Mouse (Mus musculus) ES-E14 (cell line): ENCODE measurements around the gene Cnst. TPM values are rescaled to one million over a fixed set of nuclear protein-coding genes. Genes with fewer than 3 reads are reported as not detected.
A peak's percentile ranks its signal among the peaks of the same experiment; 100 is the strongest.

ENCODE experiments used
- DNase-seq: peaks from one replicate; pipeline ENCODE4 v3.0.0-alpha.2; 2013; ENCODE audit warnings: low read depth, low spot score
- H3K27ac ChIP-seq: 2 replicates; pipeline ENCODE4 v1.5.1; 2012; ENCODE audit warnings: low read depth, mild to moderate bottlenecking, low read length, moderate library complexity, mixed read lengths; ENCODE audit not compliant: poor library complexity, insufficient read depth, severe bottlenecking
- H3K36me3 ChIP-seq: 2 replicates; pipeline ENCODE4 v1.6.1; 2012; ENCODE audit warnings: mild to moderate bottlenecking, low read length, moderate library complexity, mixed read lengths; ENCODE audit not compliant: control insufficient read depth, poor library complexity, insufficient read depth, severe bottlenecking
- H3K4me1 ChIP-seq, 2 experiments: fragments of 150-350 bp in 1 of 2; sonication (generic) in 1 of 2; 2 replicates each; pipeline ENCODE4 v1.6.1; 2012; ENCODE audit warnings: low read length in 2 of 2, mild to moderate bottlenecking in 1 of 2, mixed read lengths in 1 of 2; ENCODE audit not compliant: control insufficient read depth in 2 of 2, insufficient read depth in 2 of 2, poor library complexity in 1 of 2
- H3K4me3 ChIP-seq, 2 experiments: fragments of 150-350 bp in 1 of 2; sonication (generic) in 1 of 2; 2 replicates each; pipeline ENCODE4 v1.5.1; 2012; ENCODE audit warnings: low read length in 2 of 2, low read depth in 1 of 2, mild to moderate bottlenecking in 1 of 2, mixed read lengths in 1 of 2; ENCODE audit not compliant: insufficient read depth in 1 of 2, poor library complexity in 1 of 2, severe bottlenecking in 1 of 2
- H3K9ac ChIP-seq: 2 replicates; pipeline ENCODE4 v1.6.1; 2012; ENCODE audit warnings: low read depth, mild to moderate bottlenecking, low read length, mixed read lengths; ENCODE audit not compliant: poor library complexity, insufficient read depth, severe bottlenecking
- H3K9me3 ChIP-seq: fragments of 150-350 bp; sonication (generic); 2 replicates; pipeline ENCODE4 v1.6.1; 2012; ENCODE audit warnings: low read depth, mild to moderate bottlenecking, low read length; ENCODE audit not compliant: control insufficient read depth, insufficient read depth
- CHD2 ChIP-seq: IDR thresholded peaks from 2 replicates; pipeline ENCODE4 v1.6.1; 2014; ENCODE audit warnings: mild to moderate bottlenecking, low read depth, low read length, inconsistent platforms
- HCFC1 ChIP-seq: IDR thresholded peaks from 2 replicates; pipeline ENCODE4 v1.6.1; 2012; ENCODE audit warnings: low read length, inconsistent platforms, borderline replicate concordance; ENCODE audit not compliant: insufficient read depth
- MAFK ChIP-seq: IDR thresholded peaks from 2 replicates; pipeline ENCODE4 v1.6.1; 2014; ENCODE audit warnings: mild to moderate bottlenecking, low read depth, low read length, inconsistent platforms; ENCODE audit not compliant: insufficient read depth
- ZC3H11A ChIP-seq: IDR thresholded peaks from 2 replicates; pipeline ENCODE4 v1.6.1; 2012; ENCODE audit warnings: low read depth, mild to moderate bottlenecking, inconsistent platforms, low read length, borderline replicate concordance
- ZNF384 ChIP-seq: IDR thresholded peaks from 2 replicates; pipeline ENCODE4 v1.6.1; 2012; ENCODE audit warnings: low read depth, low read length, inconsistent platforms
- in situ Hi-C, 2 experiments: fragments of 600-800 bp; cut with MboI; formaldehyde crosslinking; loops; one replicate each; pipeline ENCODE4 v1.15.1; 2025; ENCODE audit warnings: low sequenced_read_pairs in 2 of 2, inconsistent platforms in 1 of 2; ENCODE audit not compliant: unreplicated experiment in 2 of 2
- total RNA-seq: library from RNA; depleted of rRNA; stranded (reverse); fragments of 300-350 nt; gene quantifications from 2 replicates; pipeline ENCODE4 v1.2.3, GENCODE M21; 2012

The Cnst gene
- total RNA-seq, 1 experiment = 12.8 TPM

DNA sequence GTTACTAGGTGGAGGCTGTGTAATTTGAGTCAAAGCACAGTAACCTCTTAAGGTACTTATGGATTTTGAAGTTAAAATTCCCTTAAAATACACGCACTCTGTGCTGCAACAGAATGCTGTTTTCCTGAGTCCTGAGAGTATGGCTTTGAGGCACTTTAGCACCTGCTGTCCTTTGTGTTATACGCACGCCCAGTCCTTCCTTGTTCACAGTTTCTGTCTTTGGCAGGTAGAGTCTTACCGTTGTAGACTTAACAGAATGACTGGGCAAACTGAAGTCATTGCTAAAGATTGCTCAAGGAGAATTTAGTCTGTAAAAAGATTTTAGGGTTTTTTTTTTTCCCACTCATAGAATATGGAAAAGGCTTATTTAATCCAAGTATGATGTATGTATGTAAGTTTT lies 5.8 kb downstream of the Cnst start:
- H3K9me3 ChIP-seq = no peaks in the 10 kb centered on the region
- no peak for DNase-seq
- TF ChIP-seq CHD2 (no peak), ZNF384 (no peak), MAFK (no peak), ZC3H11A (no peak), HCFC1 (no peak)
- no peaks in the 10 kb centered on the region for H3K36me3 ChIP-seq
- in situ Hi-C loops = no loop called here
- peaks cover 0 to 2% of the 10 kb centered on the region in 2 experiments; a peak in 2 of 4 replicates for H3K4me1 ChIP-seq
- H3K27ac ChIP-seq = no peak overlapping the region
- H3K4me3 ChIP-seq = no peak overlapping the region
- H3K9ac ChIP-seq = no peak overlapping the region

DNA sequence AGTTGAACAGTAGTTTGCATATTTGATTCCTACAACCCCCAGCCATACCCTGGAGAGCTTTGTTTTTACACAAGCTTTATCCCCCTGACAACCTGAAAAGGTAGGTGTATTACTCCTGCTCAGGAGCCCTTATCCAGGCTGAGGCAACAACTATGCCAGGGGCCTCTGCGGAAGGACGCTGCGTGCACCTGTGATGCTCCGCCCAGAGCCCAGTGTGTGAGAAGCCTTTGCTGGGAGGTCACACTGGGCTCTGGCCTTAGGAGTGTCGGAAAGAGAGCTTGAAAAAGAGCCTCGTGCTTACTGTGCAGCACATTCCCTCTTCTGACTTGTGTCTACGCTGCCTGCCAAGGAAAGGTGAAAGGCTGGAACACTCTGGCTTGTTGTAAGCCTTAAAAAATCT lies 6.6 kb downstream of the Cnst start:
- DNase-seq = no peak
- TF ChIP-seq HCFC1 = no peak
- in situ Hi-C loops = no loop called here
- Histone ChIP-seq H3K27ac (no peak overlapping the region), H3K4me1 (peaks cover 0 to 2% of the 10 kb centered on the region in 2 experiments; a peak in 1 of 4 replicates), H3K36me3 (no peaks in the 10 kb centered on the region), H3K4me3 (peak overlapping the region in 1 of 2 experiments; percentile 18; a peak in 1 of 4 replicates), H3K9ac (no peak overlapping the region; the same call in 1 of the 2 replicates), H3K9me3 (no peaks in the 10 kb centered on the region)

DNA sequence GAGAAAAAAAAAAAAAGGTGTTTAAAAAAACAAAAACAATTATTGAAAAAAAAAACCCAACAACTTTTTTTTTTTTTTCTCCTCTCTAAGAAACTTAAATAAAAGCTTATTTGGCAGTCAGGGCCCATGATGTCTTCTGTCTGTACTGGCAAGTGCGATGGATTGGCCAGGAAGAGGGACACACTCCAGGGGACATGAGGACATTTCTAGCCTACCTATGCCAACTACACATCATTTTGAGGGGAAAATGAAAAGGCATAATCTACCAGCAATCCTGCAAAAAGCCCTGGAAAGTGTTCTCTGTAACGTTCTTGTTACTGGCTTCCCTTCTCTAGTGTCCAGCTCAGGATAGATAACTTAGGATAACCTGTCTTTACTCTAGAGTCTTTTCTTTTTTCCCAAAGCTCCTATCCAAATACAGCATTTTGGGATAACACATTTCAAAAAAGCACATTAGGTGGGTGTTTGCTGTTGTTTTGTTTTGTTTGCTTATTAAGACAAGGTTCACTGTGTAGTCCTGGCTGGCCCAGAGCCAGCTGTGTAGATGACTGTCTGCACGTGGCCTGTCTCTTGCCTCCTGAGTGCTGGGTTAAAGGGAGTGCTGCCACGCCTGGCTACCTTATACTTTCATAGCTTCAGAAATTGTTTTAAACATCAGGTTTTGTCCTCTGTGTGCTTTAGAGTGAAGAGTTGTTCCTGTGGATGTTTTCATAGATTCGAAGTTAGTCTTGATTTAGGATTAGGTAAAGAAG lies 7.2 kb downstream of the Cnst start:
- in situ Hi-C loops = no loop called here
- Histone ChIP-seq H3K9ac (no peak overlapping the region), H3K4me1 (no peaks in the 10 kb centered on the region), H3K9me3 (no peaks in the 10 kb centered on the region), H3K27ac (no peak overlapping the region), H3K4me3 (no peak overlapping the region), H3K36me3 (no peaks in the 10 kb centered on the region)
- no peak for DNase-seq
- TF ChIP-seq ZC3H11A = no peak
- TF ChIP-seq CHD2 = no peak
- TF ChIP-seq ZNF384 = no peak
- TF ChIP-seq HCFC1 = no peak
- no peak for TF ChIP-seq MAFK

DNA sequence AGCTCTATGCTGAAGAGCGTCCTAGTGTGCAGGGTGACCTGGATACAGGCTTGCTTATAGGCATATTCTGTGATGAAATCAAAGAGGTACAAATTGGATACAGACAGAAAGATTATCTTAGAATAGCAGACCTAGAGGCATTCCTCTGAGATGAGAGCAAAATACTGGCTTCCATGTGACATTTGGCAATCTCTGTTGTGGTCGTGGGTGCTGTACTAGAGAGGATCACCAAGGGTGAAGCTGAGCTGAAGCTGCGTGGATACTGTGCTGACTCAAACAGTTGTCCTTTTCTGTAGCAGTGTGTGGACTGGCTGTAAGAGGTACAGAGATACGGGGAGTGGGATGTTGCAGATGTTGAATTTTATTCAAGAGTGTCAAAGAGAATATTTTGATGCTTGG lies 7.8 kb downstream of the Cnst start:
- in situ Hi-C loops = no loop called here
- Histone ChIP-seq H3K4me1 (no peaks in the 10 kb centered on the region), H3K4me3 (no peak overlapping the region), H3K9ac (no peak overlapping the region), H3K36me3 (no peaks in the 10 kb centered on the region), H3K9me3 (no peaks in the 10 kb centered on the region), H3K27ac (no peak overlapping the region)
- DNase-seq = no peak
- TF ChIP-seq MAFK (no peak), ZNF384 (no peak), HCFC1 (no peak), ZC3H11A (no peak), CHD2 (no peak)

DNA sequence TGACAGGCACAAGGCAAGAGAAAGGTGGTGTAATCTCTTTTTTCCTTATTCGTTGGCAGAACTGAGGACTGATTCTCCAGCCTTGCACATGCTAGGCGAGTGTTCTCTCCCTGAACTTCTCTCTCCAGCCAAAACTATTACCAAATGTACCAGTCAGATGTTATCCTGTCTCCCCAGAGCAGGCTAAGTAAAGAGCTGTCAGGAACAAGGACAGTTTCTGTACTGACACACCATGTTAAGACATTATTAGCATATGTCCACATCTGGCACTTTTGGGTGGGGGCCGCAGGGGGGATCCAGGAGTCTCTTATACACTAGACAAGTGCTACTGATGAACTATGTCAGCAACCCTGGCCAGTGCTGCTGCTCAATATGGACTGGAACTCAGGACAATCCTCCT lies 10.8 kb downstream of the Cnst start:
- Histone ChIP-seq H3K9me3 (no peaks in the 10 kb centered on the region), H3K9ac (no peak overlapping the region), H3K27ac (no peak overlapping the region), H3K4me1 (0 out of 4 replicates have a peak, but pooled peaks cover 0 to 4% of the 10 kb centered on the region in 2 experiments), H3K4me3 (no peak overlapping the region), H3K36me3 (no peaks in the 10 kb centered on the region)
- no peak for DNase-seq
- in situ Hi-C loops = no loop called here
- TF ChIP-seq HCFC1 = no peak
- no peak for TF ChIP-seq ZNF384
- no peak for TF ChIP-seq CHD2
- TF ChIP-seq ZC3H11A = no peak
- no peak for TF ChIP-seq MAFK
